Mouse (Mus musculus) ovary, adult 10 weeks (tissue): ENCODE data around the gene Gm13084. TPM values are rescaled to one million over a fixed set of nuclear protein-coding genes. Genes with fewer than 3 reads are reported as not detected.

Source experiments
- polyA plus RNA-seq: library from polyadenylated mRNA; stranded (reverse); fragments of 350-450 nt; fragmentation: Illumina TruSeq; extraction: RNeasy Lipid Tissue Mini Kit (QIAGEN cat#74804); gene quantifications from one replicate; pipeline ENCODE4 v1.2.3, GENCODE M21; 2014

The Gm13084 gene
- 104 TPM for polyA plus RNA-seq

GRCm38 (mm10) chr4:143815993-143816392 is at the start of gene Gm13084:
Gene Gm13084 (minus strand): TSS chr4:143816093.

GRCm38 (mm10) chr4:143846197-143846596 is 30.3 kb upstream of the Gm13084 start, which contains the start of gene Gm13103:
Gene Gm13103 (plus strand): TSS chr4:143846497.

GRCm38 (mm10) chr4:143789052-143789451 is 26.8 kb downstream of the Gm13084 start, which contains the start of gene Gm13023:
Gene Gm13023 (plus strand): TSS chr4:143789352.

Other genes starting within 250 kb of the Gm13084 start
- gene Gm13083, start 201.1 kb downstream of the Gm13084 start, polyA plus RNA-seq = not detected
- gene Gm13088, start 158.8 kb downstream of the Gm13084 start, polyA plus RNA-seq = not detected
- gene Gm13089, start 113.4 kb downstream of the Gm13084 start, polyA plus RNA-seq = 9.5 TPM
- gene Gm13078, start 96.6 kb downstream of the Gm13084 start, polyA plus RNA-seq = not detected
- 76.3 TPM for gene Gm13023, start 26.7 kb downstream of the Gm13084 start, polyA plus RNA-seq
- 54.2 TPM for gene Gm13103, start 30.4 kb upstream of the Gm13084 start, polyA plus RNA-seq
- not detected for gene Pramef6, start 84.3 kb upstream of the Gm13084 start, polyA plus RNA-seq
- not detected for gene Pramef25, start 134.9 kb upstream of the Gm13084 start, polyA plus RNA-seq
- not detected for gene Gm13101, start 150.9 kb upstream of the Gm13084 start, polyA plus RNA-seq
- 0.94 TPM for gene Pramef17, start 178.3 kb upstream of the Gm13084 start, polyA plus RNA-seq
- 0.31 TPM for gene Pramel4, start 243.0 kb upstream of the Gm13084 start, polyA plus RNA-seq